Mouse (Mus musculus) B cell, adult 62 days (primary cell): Measurements from ENCODE around the gene Rtp2. TPM values are rescaled to one million over a fixed set of nuclear protein-coding genes. Genes with fewer than 3 reads are reported as not detected.

ENCODE experiments used
- total RNA-seq: library from RNA; stranded (reverse); gene quantifications from 4 replicates; pipeline ENCODE4 v1.2.4, GENCODE M21; 2023

Rtp2 gene
- not detected in 4 replicates for total RNA-seq

GRCm38 (mm10) chr16:23932294-23932693 is at the start of gene Rtp2:
Gene Rtp2, minus strand, starts transcription at chr16:23932394.

GRCm38 (mm10) chr16:23890636-23891035 is 41.6 kb downstream of the Rtp2 start, which contains the start of gene Sst:
Gene Sst, minus strand, starts transcription at chr16:23890958.

Other genes with a start within 250 kb of the Rtp2 start
- not detected in 4 replicates for gene Sst, start 41.4 kb downstream of the Rtp2 start, total RNA-seq
- not detected in 4 replicates for gene Gm37419, start 56.1 kb upstream of the Rtp2 start, total RNA-seq
- 67.6 to 80.9 TPM (median 74.1 TPM) in 4 replicates for gene Bcl6, start 56.5 kb upstream of the Rtp2 start, total RNA-seq